Mouse (Mus musculus): ENCODE data around the gene Setx. TPM values are rescaled to one million over a fixed set of nuclear protein-coding genes. Genes with fewer than 3 reads are reported as not detected.

Gene Setx
- polyA plus RNA-seq, 1 experiment from 2014 or later = 8.7 TPM

- H3K36me3 ChIP-seq = no peaks in the 10 kb centered on the region
- H3K27me3 ChIP-seq = no peaks in the 10 kb centered on the region
- no peak overlapping the region for H3K4me3 ChIP-seq
- 61% methylated on average over 9 of the region's 9 CpGs for WGBS
- H3K4me1 ChIP-seq = 0 out of 2 replicates have a peak, but pooled peaks cover 4% of the 10 kb centered on the region
- no peak overlapping the region for H3K27ac ChIP-seq
- no peak for ATAC-seq (ENCODE audit: insufficient number of reproducible peaks, low FRiP score, low TSS enrichment, low read depth)
- H3K4me2 ChIP-seq = no peak overlapping the region
- H3K9me3 ChIP-seq = no peaks in the 10 kb centered on the region
- no peak overlapping the region for H3K9ac ChIP-seq
Observed at GRCm38 (mm10) chr2:29230191-29230835, 106.3 kb downstream of the Setx start.

Other genes starting within 250 kb of the Setx start
- 0.08 TPM in 1 of 2 replicates, not detected in the other for gene Barhl1, start 207.5 kb upstream of the Setx start, polyA plus RNA-seq (2015; fragmentation: Nextera tagmentation; extraction: Ambion mirVana)
- 0.29 and 0.31 TPM in 2 replicates for gene Cfap77, start 69.1 kb upstream of the Setx start, polyA plus RNA-seq (2015; fragmentation: Nextera tagmentation; extraction: Ambion mirVana)
- 8.7 and 9.2 TPM in 2 replicates for gene Ttf1, start 63.9 kb upstream of the Setx start, polyA plus RNA-seq (2015; fragmentation: Nextera tagmentation; extraction: Ambion mirVana)
- gene Ntng2, start 128.8 kb downstream of the Setx start, polyA plus RNA-seq (2015; fragmentation: Nextera tagmentation; extraction: Ambion mirVana) = 0.45 and 0.55 TPM in 2 replicates
- 42.6 and 45.8 TPM in 2 replicates for gene Med27, start 222.6 kb downstream of the Setx start, polyA plus RNA-seq (2015; fragmentation: Nextera tagmentation; extraction: Ambion mirVana)